Mouse (Mus musculus): ENCODE results near the gene Tcf12. TPM values are rescaled to one million over a fixed set of nuclear protein-coding genes. Genes with fewer than 3 reads are reported as not detected.

Tcf12 gene
- polyA plus RNA-seq, 1 experiment from 2014 or later = 43.6 TPM

GRCm38 (mm10) chr9:71981071-71981470 lies 130.6 kb downstream of the Tcf12 start:
- H3K4me1 ChIP-seq (ENCODE audit: control insufficient read depth, insufficient read depth, low read length) = no peaks in the 10 kb centered on the region; the same call in none of the 2 replicates
- no peaks in the 10 kb centered on the region for H3K9me3 ChIP-seq (replicated peaks; ENCODE audit: control insufficient read depth, low read length)
- ATAC-seq (ENCODE audit: insufficient read depth, low FRiP score) = no peak
- no peak overlapping the region for H3K27ac ChIP-seq (ENCODE audit: low read length)
- H3K36me3 ChIP-seq (ENCODE audit: control insufficient read depth, insufficient read depth, low read length) = no peaks in the 10 kb centered on the region
- H3K9ac ChIP-seq (ENCODE audit: low read length) = no peak overlapping the region
- no peaks in the 10 kb centered on the region for H3K27me3 ChIP-seq (ENCODE audit: control insufficient read depth, insufficient read depth, low read length)
- 85% methylated on average over 3 of the region's 3 CpGs for whole genome bisulfite sequencing
- no peak overlapping the region for H3K4me3 ChIP-seq (replicated peaks; ENCODE audit: low read length)
- no peak overlapping the region for H3K4me2 ChIP-seq (ENCODE audit: low read depth, low read length)

GRCm38 (mm10) chr9:71980579-71980978 lies 131.1 kb downstream of the Tcf12 start:
- Histone ChIP-seq H3K27ac (ENCODE audit: low read length) (no peak overlapping the region), H3K4me1 (ENCODE audit: control insufficient read depth, insufficient read depth, low read length) (no peaks in the 10 kb centered on the region; the same call in none of the 2 replicates), H3K36me3 (ENCODE audit: control insufficient read depth, insufficient read depth, low read length) (no peaks in the 10 kb centered on the region), H3K4me2 (ENCODE audit: low read depth, low read length) (no peak overlapping the region), H3K9ac (ENCODE audit: low read length) (no peak overlapping the region), H3K27me3 (ENCODE audit: control insufficient read depth, insufficient read depth, low read length) (no peaks in the 10 kb centered on the region), H3K9me3 (replicated peaks; ENCODE audit: control insufficient read depth, low read length) (no peaks in the 10 kb centered on the region), H3K4me3 (replicated peaks; ENCODE audit: low read length) (no peak overlapping the region)
- 53% methylated on average over 2 of the region's 2 CpGs for WGBS
- no peak for ATAC-seq (ENCODE audit: insufficient read depth, low FRiP score)

GRCm38 (mm10) chr9:71978886-71979285 lies 132.8 kb downstream of the Tcf12 start:
- Histone ChIP-seq H3K9ac (ENCODE audit: low read length) (no peak overlapping the region), H3K4me3 (replicated peaks; ENCODE audit: low read length) (no peak overlapping the region), H3K36me3 (ENCODE audit: control insufficient read depth, insufficient read depth, low read length) (no peaks in the 10 kb centered on the region), H3K9me3 (replicated peaks; ENCODE audit: control insufficient read depth, low read length) (no peaks in the 10 kb centered on the region), H3K4me2 (ENCODE audit: low read depth, low read length) (no peak overlapping the region), H3K27ac (ENCODE audit: low read length) (no peak overlapping the region), H3K4me1 (ENCODE audit: control insufficient read depth, insufficient read depth, low read length) (peaks cover 2% of the 10 kb centered on the region; the same call in 1 of the 2 replicates), H3K27me3 (ENCODE audit: control insufficient read depth, insufficient read depth, low read length) (no peaks in the 10 kb centered on the region)
- ATAC-seq (ENCODE audit: insufficient read depth, low FRiP score) = no peak
- WGBS = 77% methylated on average over 3 of the region's 3 CpGs

- H3K9me3 ChIP-seq (replicated peaks; ENCODE audit: control insufficient read depth, low read length) = no peaks in the 10 kb centered on the region
- ATAC-seq (ENCODE audit: insufficient read depth, low FRiP score) = peak; percentile 47; the same call in 1 of the 2 replicates
- 21% methylated on average over 6 of the region's 6 CpGs for WGBS
- H3K27me3 ChIP-seq (ENCODE audit: control insufficient read depth, insufficient read depth, low read length) = no peaks in the 10 kb centered on the region
- no peak overlapping the region for H3K4me3 ChIP-seq (replicated peaks; ENCODE audit: low read length)
- peaks cover 2% of the 10 kb centered on the region; the same call in 1 of the 2 replicates for H3K4me1 ChIP-seq (ENCODE audit: control insufficient read depth, insufficient read depth, low read length)
- no peak overlapping the region for H3K4me2 ChIP-seq (ENCODE audit: low read depth, low read length)
- H3K9ac ChIP-seq (ENCODE audit: low read length) = no peak overlapping the region
- 0 out of 2 replicates have a peak overlapping the region, but pooled peaks have one; percentile 14 for H3K27ac ChIP-seq (ENCODE audit: low read length)
- H3K36me3 ChIP-seq (ENCODE audit: control insufficient read depth, insufficient read depth, low read length) = no peaks in the 10 kb centered on the region
Measured at GRCm38 (mm10) chr9:71976034-71976433, 135.6 kb downstream of the Tcf12 start.

GRCm38 (mm10) chr9:71975141-71975540 lies 136.5 kb downstream of the Tcf12 start:
- Histone ChIP-seq H3K9me3 (replicated peaks; ENCODE audit: control insufficient read depth, low read length) (no peaks in the 10 kb centered on the region), H3K27me3 (ENCODE audit: control insufficient read depth, insufficient read depth, low read length) (no peaks in the 10 kb centered on the region), H3K4me1 (ENCODE audit: control insufficient read depth, insufficient read depth, low read length) (peaks cover 2% of the 10 kb centered on the region; the same call in 1 of the 2 replicates), H3K4me3 (replicated peaks; ENCODE audit: low read length) (no peak overlapping the region), H3K4me2 (ENCODE audit: low read depth, low read length) (no peak overlapping the region), H3K36me3 (ENCODE audit: control insufficient read depth, insufficient read depth, low read length) (no peaks in the 10 kb centered on the region), H3K27ac (ENCODE audit: low read length) (no peak overlapping the region), H3K9ac (ENCODE audit: low read length) (no peak overlapping the region)
- 65% methylated on average over 4 of the region's 4 CpGs for WGBS
- ATAC-seq (ENCODE audit: insufficient read depth, low FRiP score) = no peak

GRCm38 (mm10) chr9:71974541-71974959 lies 137.1 kb downstream of the Tcf12 start:
- 15% methylated on average over 2 of the region's 2 CpGs for WGBS
- ATAC-seq (ENCODE audit: insufficient read depth, low FRiP score) = no peak; the same call in 1 of the 2 replicates
- Histone ChIP-seq H3K27me3 (ENCODE audit: control insufficient read depth, insufficient read depth, low read length) (no peaks in the 10 kb centered on the region), H3K27ac (ENCODE audit: low read length) (peak overlapping the region; percentile 46; the same call in 1 of the 2 replicates), H3K36me3 (ENCODE audit: control insufficient read depth, insufficient read depth, low read length) (no peaks in the 10 kb centered on the region), H3K4me3 (replicated peaks; ENCODE audit: low read length) (no peak overlapping the region), H3K9me3 (replicated peaks; ENCODE audit: control insufficient read depth, low read length) (no peaks in the 10 kb centered on the region), H3K4me1 (ENCODE audit: control insufficient read depth, insufficient read depth, low read length) (peaks cover 2% of the 10 kb centered on the region; the same call in 1 of the 2 replicates), H3K4me2 (ENCODE audit: low read depth, low read length) (no peak overlapping the region), H3K9ac (ENCODE audit: low read length) (no peak overlapping the region)

GRCm38 (mm10) chr9:71964039-71964438 lies 147.6 kb downstream of the Tcf12 start:
- Histone ChIP-seq H3K36me3 (ENCODE audit: control insufficient read depth, insufficient read depth, low read length) (no peaks in the 10 kb centered on the region), H3K4me2 (ENCODE audit: low read depth, low read length) (no peak overlapping the region), H3K27ac (ENCODE audit: low read length) (no peak overlapping the region), H3K9me3 (replicated peaks; ENCODE audit: control insufficient read depth, low read length) (no peaks in the 10 kb centered on the region), H3K27me3 (ENCODE audit: control insufficient read depth, insufficient read depth, low read length) (no peaks in the 10 kb centered on the region), H3K9ac (ENCODE audit: low read length) (no peak overlapping the region), H3K4me3 (replicated peaks; ENCODE audit: low read length) (no peak overlapping the region), H3K4me1 (ENCODE audit: control insufficient read depth, insufficient read depth, low read length) (0 out of 2 replicates have a peak, but pooled peaks cover 2% of the 10 kb centered on the region)
- ATAC-seq (ENCODE audit: insufficient read depth, low FRiP score) = no peak
- WGBS = 77% methylated on average over 4 of the region's 4 CpGs

- H3K36me3 ChIP-seq (ENCODE audit: control insufficient read depth, insufficient read depth, low read length) = no peaks in the 10 kb centered on the region
- no peak overlapping the region for H3K9ac ChIP-seq (ENCODE audit: low read length)
- no peaks in the 10 kb centered on the region for H3K9me3 ChIP-seq (replicated peaks; ENCODE audit: control insufficient read depth, low read length)
- no peak overlapping the region; the same call in 1 of the 2 replicates for H3K27ac ChIP-seq (ENCODE audit: low read length)
- H3K4me1 ChIP-seq (ENCODE audit: control insufficient read depth, insufficient read depth, low read length) = 0 out of 2 replicates have a peak, but pooled peaks cover 2% of the 10 kb centered on the region
- H3K4me2 ChIP-seq (ENCODE audit: low read depth, low read length) = no peak overlapping the region
- H3K27me3 ChIP-seq (ENCODE audit: control insufficient read depth, insufficient read depth, low read length) = no peaks in the 10 kb centered on the region
- no peak for ATAC-seq (ENCODE audit: insufficient read depth, low FRiP score)
- no peak overlapping the region for H3K4me3 ChIP-seq (replicated peaks; ENCODE audit: low read length)
Measured at GRCm38 (mm10) chr9:71960026-71960396, 151.7 kb downstream of the Tcf12 start.

GRCm38 (mm10) chr9:71959259-71960025 lies 152.2 kb downstream of the Tcf12 start:
- Histone ChIP-seq H3K4me2 (ENCODE audit: low read depth, low read length) (no peak overlapping the region), H3K9ac (ENCODE audit: low read length) (no peak overlapping the region; the same call in 1 of the 2 replicates), H3K36me3 (ENCODE audit: control insufficient read depth, insufficient read depth, low read length) (no peaks in the 10 kb centered on the region), H3K4me1 (ENCODE audit: control insufficient read depth, insufficient read depth, low read length) (0 out of 2 replicates have a peak, but pooled peaks cover 2% of the 10 kb centered on the region), H3K9me3 (replicated peaks; ENCODE audit: control insufficient read depth, low read length) (no peaks in the 10 kb centered on the region), H3K4me3 (replicated peaks; ENCODE audit: low read length) (no peak overlapping the region), H3K27ac (ENCODE audit: low read length) (no peak overlapping the region; the same call in none of the 2 replicates), H3K27me3 (ENCODE audit: control insufficient read depth, insufficient read depth, low read length) (no peaks in the 10 kb centered on the region)
- ATAC-seq (ENCODE audit: insufficient read depth, low FRiP score) = peak; percentile 58; the same call in 1 of the 2 replicates
- 61% methylated on average over 11 of the region's 11 CpGs for WGBS

Measured in stomach, embryonic 16.5 days (tissue).